Mouse (Mus musculus) MEL (cell line): ENCODE measurements around the gene Tubg2. TPM values are rescaled to one million over a fixed set of nuclear protein-coding genes. Genes with fewer than 3 reads are reported as not detected.

Experiments
- DNase-seq: peaks from one replicate; pipeline ENCODE4 v3.0.0; 2011; ENCODE audit warnings: low read depth, low spot score
- H3K27ac ChIP-seq: 2 replicates; pipeline ENCODE4 v1.5.1; 2012; ENCODE audit warnings: low read depth, mild to moderate bottlenecking, control low read depth, low read length, moderate library complexity; ENCODE audit not compliant: control insufficient read depth
- H3K27me3 ChIP-seq, 2 experiments: fragments of 150-350 bp in 1 of 2; sonication (generic) in 1 of 2; 2 replicates each; pipeline ENCODE4 v1.6.1; 2012; ENCODE audit warnings: low read length in 2 of 2, mild to moderate bottlenecking in 2 of 2, improper control_type of control experiment in 1 of 2, moderate library complexity in 1 of 2; ENCODE audit not compliant: insufficient read depth in 2 of 2, control insufficient read depth in 1 of 2
- H3K36me3 ChIP-seq, 2 experiments: 2 replicates each; pipeline ENCODE4 v1.6.1; 2012 to 2014; ENCODE audit warnings: low read length in 2 of 2, improper control_type of control experiment in 1 of 2, inconsistent platforms in 1 of 2, mild to moderate bottlenecking in 1 of 2; ENCODE audit not compliant: insufficient read depth in 2 of 2, control insufficient read depth in 1 of 2
- H3K4me1 ChIP-seq, 2 experiments: fragments of 150-350 bp in 1 of 2; sonication (generic) in 1 of 2; 2 replicates each; pipeline ENCODE4 v1.6.1; 2012; ENCODE audit warnings: low read length in 2 of 2, improper control_type of control experiment in 1 of 2, mild to moderate bottlenecking in 1 of 2; ENCODE audit not compliant: insufficient read depth in 2 of 2, control insufficient read depth in 1 of 2
- H3K4me3 ChIP-seq, 2 experiments: fragments of 150-350 bp in 1 of 2; sonication (generic) in 1 of 2; 2 replicates each; pipeline ENCODE4 v1.5.1; 2012; ENCODE audit warnings: low read depth in 2 of 2, low read length in 2 of 2, mild to moderate bottlenecking in 2 of 2, moderate library complexity in 2 of 2, control low read depth in 1 of 2, improper control_type of control experiment in 1 of 2; ENCODE audit not compliant: control insufficient read depth in 1 of 2, insufficient read depth in 1 of 2
- H3K79me2 ChIP-seq: 2 replicates; pipeline ENCODE4 v1.6.1; 2012; ENCODE audit warnings: mild to moderate bottlenecking, low read length, moderate library complexity; ENCODE audit not compliant: control insufficient read depth, poor library complexity, insufficient read depth
- H3K9ac ChIP-seq: 2 replicates; pipeline ENCODE4 v1.6.1; 2012; ENCODE audit warnings: low read depth, mild to moderate bottlenecking, control low read depth, low read length, moderate library complexity; ENCODE audit not compliant: control insufficient read depth, poor library complexity, severe bottlenecking
- H3K9me3 ChIP-seq: fragments of 150-350 bp; sonication (generic); replicated peaks from 2 replicates; pipeline ENCODE4 v1.6.1; 2012; ENCODE audit warnings: mild to moderate bottlenecking, low read length, improper control_type of control experiment, moderate library complexity; ENCODE audit not compliant: insufficient read depth
- BHLHE40 ChIP-seq: IDR thresholded peaks from 2 replicates; pipeline ENCODE4 v1.6.1; 2012; ENCODE audit warnings: low read depth, mild to moderate bottlenecking, inconsistent platforms, low read length, improper control_type of control experiment, borderline replicate concordance
- CTCF ChIP-seq, 3 experiments: IDR thresholded peaks in 2 of 3; conservative IDR thresholded peaks in 1 of 3; 2 replicates each; pipeline ENCODE4 v1.5.1; 2011 to 2012; ENCODE audit warnings: low read length in 3 of 3, low read depth in 2 of 3, mild to moderate bottlenecking in 2 of 3, improper control_type of control experiment in 1 of 3, inconsistent platforms in 1 of 3, mixed read lengths in 1 of 3, moderate library complexity in 1 of 3; ENCODE audit not compliant: control insufficient read depth in 1 of 3, insufficient read depth in 1 of 3, poor library complexity in 1 of 3, severe bottlenecking in 1 of 3
- EP300 ChIP-seq, 2 experiments: IDR thresholded peaks; 2 replicates each; pipeline ENCODE4 v1.6.1; 2011; ENCODE audit warnings: improper control_type of control experiment in 2 of 2, low read length in 2 of 2, low read depth in 1 of 2, mild to moderate bottlenecking in 1 of 2
- GABPA ChIP-seq: IDR thresholded peaks from 2 replicates; pipeline ENCODE4 v1.6.1; 2012; ENCODE audit warnings: low read depth, mild to moderate bottlenecking, inconsistent platforms, low read length, improper control_type of control experiment, moderate library complexity
- GATA1 ChIP-seq: IDR thresholded peaks from 2 replicates; pipeline ENCODE4 v1.6.1; 2011; ENCODE audit warnings: low read depth, low read length, improper control_type of control experiment
- HCFC1 ChIP-seq: IDR thresholded peaks from 2 replicates; pipeline ENCODE4 v1.6.1; 2012; ENCODE audit warnings: low read depth, mild to moderate bottlenecking, inconsistent platforms, low read length, improper control_type of control experiment, moderate library complexity
- JUND ChIP-seq: IDR thresholded peaks from 2 replicates; pipeline ENCODE4 v1.6.1; 2011; ENCODE audit warnings: low read depth, mild to moderate bottlenecking, improper control_type of control experiment, low read length
- MYC ChIP-seq: IDR thresholded peaks from 2 replicates; pipeline ENCODE4 v1.6.1; 2011; ENCODE audit warnings: low read depth, mild to moderate bottlenecking, low read length, improper control_type of control experiment, moderate library complexity
- POLR2A ChIP-seq, 2 experiments: IDR thresholded peaks; 2 replicates each; pipeline ENCODE4 v1.6.1; 2011 to 2012; ENCODE audit warnings: low read length in 2 of 2, mild to moderate bottlenecking in 2 of 2, control low read depth in 1 of 2, improper control_type of control experiment in 1 of 2, low read depth in 1 of 2, moderate library complexity in 1 of 2; ENCODE audit not compliant: control insufficient read depth in 1 of 2, insufficient read depth in 1 of 2, poor library complexity in 1 of 2
- RAD21 ChIP-seq: IDR thresholded peaks from 2 replicates; pipeline ENCODE4 v1.6.1; 2011; ENCODE audit warnings: mild to moderate bottlenecking, low read depth, low read length, improper control_type of control experiment
- RCOR1 ChIP-seq: IDR thresholded peaks from 2 replicates; pipeline ENCODE4 v1.6.1; 2012; ENCODE audit warnings: low read depth, mild to moderate bottlenecking, inconsistent platforms, low read length, improper control_type of control experiment
- SMC3 ChIP-seq: IDR thresholded peaks from 2 replicates; pipeline ENCODE4 v1.6.1; 2011; ENCODE audit warnings: low read depth, low read length, improper control_type of control experiment
- USF2 ChIP-seq, 2 experiments: IDR thresholded peaks; 2 replicates each; pipeline ENCODE4 v1.6.1; 2011 to 2012; ENCODE audit warnings: improper control_type of control experiment in 2 of 2, low read length in 2 of 2, borderline replicate concordance in 1 of 2, inconsistent platforms in 1 of 2, low read depth in 1 of 2, mild to moderate bottlenecking in 1 of 2; ENCODE audit not compliant: insufficient read depth in 1 of 2
- ZKSCAN1 ChIP-seq: IDR thresholded peaks from 2 replicates; pipeline ENCODE4 v1.6.1; 2012; ENCODE audit warnings: low read depth, mild to moderate bottlenecking, inconsistent platforms, low read length, improper control_type of control experiment, moderate library complexity
- ZMIZ1 ChIP-seq: IDR thresholded peaks from 2 replicates; pipeline ENCODE4 v1.6.1; 2012; ENCODE audit warnings: low read depth, mild to moderate bottlenecking, inconsistent platforms, low read length, improper control_type of control experiment, moderate library complexity
- ZNF384 ChIP-seq: IDR thresholded peaks from 2 replicates; pipeline ENCODE4 v1.6.1; 2012; ENCODE audit warnings: low read depth, mild to moderate bottlenecking, inconsistent platforms, low read length, improper control_type of control experiment
- polyA plus RNA-seq, 2 experiments: library from polyadenylated mRNA; stranded (reverse) in 1 of 2; unstranded in 1 of 2; fragments of >175 nt in 1 of 2; fragments of >200 nt in 1 of 2; gene quantifications; 2 replicates each; pipeline versions ENCODE4 v1.2.1 to v1.2.4; 2012; ENCODE audit warnings: low replicate concordance in 2 of 2, low read depth in 1 of 2; ENCODE audit not compliant: insufficient read length in 2 of 2, insufficient read depth in 1 of 2, missing spikeins in 1 of 2
- total RNA-seq: library from RNA; depleted of rRNA; stranded (reverse); fragments of 300-350 nt; gene quantifications from 2 replicates; pipeline ENCODE4 v1.2.3, GENCODE M21; 2012

The Tubg2 gene
- total and polyA plus RNA-seq, 3 experiments: not detected

- Histone ChIP-seq H3K27me3 (no peaks in the 10 kb centered on the region), H3K36me3 (peaks cover 0 to 23% of the 10 kb centered on the region in 2 experiments; a peak in 3 of 4 replicates), H3K27ac (no peak overlapping the region), H3K79me2 (no peaks in the 10 kb centered on the region), H3K4me1 (peaks cover 10 to 26% of the 10 kb centered on the region in 2 experiments), H3K9ac (no peak overlapping the region), H3K4me3 (no peak overlapping the region), H3K9me3 (no peaks in the 10 kb centered on the region)
- DNase-seq: no peak
- TF ChIP-seq ZKSCAN1 (no peak), POLR2A (IDR thresholded peaks at IDR 0.05; ENCODE audit: control insufficient read depth in 1 of 2, insufficient read depth in 1 of 2, low read depth in 1 of 2, low read length in 2 of 2, poor library complexity in 1 of 2) (no peak), ZMIZ1 (no peak), RAD21 (no peak), MYC (no peak), CTCF (IDR thresholded peaks at IDR 0.05 in 2 of 3, conservative IDR thresholded peaks at IDR 0.05 in 1 of 3; ENCODE audit: control insufficient read depth in 1 of 3, insufficient read depth in 1 of 3, low read depth in 2 of 3, low read length in 3 of 3, poor library complexity in 1 of 3, severe bottlenecking in 1 of 3) (no peak), HCFC1 (no peak), GATA1 (no peak), SMC3 (no peak), RCOR1 (no peak), ZNF384 (no peak), EP300 (IDR thresholded peaks at IDR 0.05; ENCODE audit: low read depth in 1 of 2, low read length in 2 of 2) (no peak)
Observed at GRCm38 (mm10) chr11:101191919-101192470, 36.3 kb downstream of the Tubg2 start.

- TF ChIP-seq CTCF (IDR thresholded peaks at IDR 0.05 in 2 of 3, conservative IDR thresholded peaks at IDR 0.05 in 1 of 3; ENCODE audit: control insufficient read depth in 1 of 3, insufficient read depth in 1 of 3, low read depth in 2 of 3, low read length in 3 of 3, poor library complexity in 1 of 3, severe bottlenecking in 1 of 3): no peak
- no peak for TF ChIP-seq JUND
- no peaks in the 10 kb centered on the region for H3K9me3 ChIP-seq
- no peak overlapping the region for H3K9ac ChIP-seq
- peaks cover 0 to 23% of the 10 kb centered on the region in 2 experiments; a peak in 3 of 4 replicates for H3K36me3 ChIP-seq
- H3K4me1 ChIP-seq: peaks cover 10 to 26% of the 10 kb centered on the region in 2 experiments
- H3K27me3 ChIP-seq: no peaks in the 10 kb centered on the region
- no peak for DNase-seq
- H3K27ac ChIP-seq: no peak overlapping the region
- no peaks in the 10 kb centered on the region for H3K79me2 ChIP-seq
- H3K4me3 ChIP-seq: no peak overlapping the region
Observed at GRCm38 (mm10) chr11:101192646-101193045, 36.9 kb downstream of the Tubg2 start.

- H3K4me1 ChIP-seq: peaks cover 10 to 26% of the 10 kb centered on the region in 2 experiments
- no peaks in the 10 kb centered on the region for H3K9me3 ChIP-seq
- no peak overlapping the region for H3K4me3 ChIP-seq
- DNase-seq: no peak
- H3K79me2 ChIP-seq: no peaks in the 10 kb centered on the region
- no peaks in the 10 kb centered on the region for H3K27me3 ChIP-seq
- peaks cover 0 to 23% of the 10 kb centered on the region in 2 experiments; a peak in 3 of 4 replicates for H3K36me3 ChIP-seq
- H3K9ac ChIP-seq: no peak overlapping the region
- no peak for TF ChIP-seq GABPA
- no peak for TF ChIP-seq USF2 (IDR thresholded peaks at IDR 0.05; ENCODE audit: borderline replicate concordance in 1 of 2, insufficient read depth in 1 of 2, low read depth in 1 of 2, low read length in 2 of 2)
- no peak for TF ChIP-seq BHLHE40
- no peak for TF ChIP-seq GATA1
- no peak overlapping the region for H3K27ac ChIP-seq
Observed at GRCm38 (mm10) chr11:101193076-101193475, 37.4 kb downstream of the Tubg2 start.
